Mouse (Mus musculus): ENCODE measurements around the gene Rabgef1.

The Rabgef1 gene

DNA sequence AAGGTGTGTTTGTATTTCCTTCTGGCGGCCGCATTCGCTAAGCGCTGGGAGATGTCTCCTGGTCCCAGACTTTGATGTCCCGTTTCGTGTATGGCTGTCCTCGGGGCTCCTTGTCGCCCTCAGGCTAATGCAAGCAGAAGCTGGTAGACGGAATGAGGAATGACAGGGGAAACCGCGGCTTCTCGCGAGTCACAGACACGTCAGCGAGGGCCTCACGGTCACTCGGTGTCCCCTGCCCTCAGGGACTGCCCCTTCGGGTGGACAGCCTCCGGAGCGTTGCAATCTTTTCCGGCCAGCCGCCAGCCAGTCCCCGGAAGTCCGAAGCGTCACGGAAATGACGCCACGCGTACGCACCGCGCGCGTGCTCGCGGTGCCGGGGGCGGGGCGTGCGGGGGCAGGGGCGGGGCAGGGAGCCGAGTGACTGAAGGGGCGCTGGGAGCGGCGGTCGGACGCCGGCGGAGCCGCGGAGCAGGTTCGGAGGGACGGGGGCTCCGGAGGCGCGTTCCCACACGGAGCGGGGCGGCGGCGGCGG is at the start of gene Rabgef1:
TSS of gene Rabgef1 (plus strand) at position 376 of the 532 bp plus-strand sequence.
- peak; percentile 80 for DNase-seq (ENCODE audit: low read depth, low spot score)

DNA sequence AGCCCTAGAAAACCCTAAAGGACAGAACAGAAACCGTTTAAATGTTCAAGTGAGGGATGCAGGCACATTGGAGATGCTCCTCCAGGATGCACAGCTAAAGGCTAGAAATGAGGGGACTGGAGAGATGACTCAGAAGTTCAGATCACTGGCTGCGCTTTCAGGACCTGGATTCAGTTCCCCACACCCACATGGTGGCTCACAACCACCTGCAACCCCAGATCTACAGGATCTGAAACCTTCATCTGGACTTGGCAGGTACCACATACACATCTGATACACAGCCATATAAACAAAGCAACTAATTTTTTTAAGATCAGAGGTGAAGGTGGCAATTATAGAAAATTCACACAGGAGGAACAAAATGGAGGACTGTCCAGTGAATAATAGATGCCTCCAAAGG is 49.2 kb upstream of the Rabgef1 start:
- DNase-seq (ENCODE audit: low read depth, low spot score), result no peak

DNA sequence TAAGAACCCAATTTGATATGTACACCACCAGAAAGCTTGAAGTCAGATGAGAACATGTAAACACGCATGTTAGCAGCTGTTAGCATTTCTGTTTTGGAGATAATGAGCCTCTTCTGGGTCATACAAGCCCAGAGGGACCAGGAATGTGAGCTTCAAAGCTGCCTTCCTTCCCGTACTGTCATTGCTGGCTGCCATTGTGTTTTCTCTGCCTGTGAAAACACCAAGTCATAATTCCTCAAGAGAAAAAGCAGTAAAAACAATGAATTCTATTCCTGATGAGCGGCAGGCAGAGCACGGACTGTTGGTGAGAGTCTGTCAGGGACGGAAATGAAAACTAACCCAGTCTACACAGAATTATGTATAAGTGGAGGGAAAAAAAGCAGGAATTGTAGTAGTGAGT is 47.3 kb upstream of the Rabgef1 start:
- DNase-seq (ENCODE audit: low read depth, low spot score), result no peak

- no peak for DNase-seq (ENCODE audit: low read depth, low spot score)
Observed at GRCm38 (mm10) chr5:130128686-130129523, 42.7 kb upstream of the Rabgef1 start.

GRCm38 (mm10) chr5:130129524-130129793 is 42.1 kb upstream of the Rabgef1 start:
- no peak for DNase-seq (ENCODE audit: low read depth, low spot score)

GRCm38 (mm10) chr5:130136597-130136996 is 35.0 kb upstream of the Rabgef1 start:
- DNase-seq (ENCODE audit: low read depth, low spot score), result no peak

DNA sequence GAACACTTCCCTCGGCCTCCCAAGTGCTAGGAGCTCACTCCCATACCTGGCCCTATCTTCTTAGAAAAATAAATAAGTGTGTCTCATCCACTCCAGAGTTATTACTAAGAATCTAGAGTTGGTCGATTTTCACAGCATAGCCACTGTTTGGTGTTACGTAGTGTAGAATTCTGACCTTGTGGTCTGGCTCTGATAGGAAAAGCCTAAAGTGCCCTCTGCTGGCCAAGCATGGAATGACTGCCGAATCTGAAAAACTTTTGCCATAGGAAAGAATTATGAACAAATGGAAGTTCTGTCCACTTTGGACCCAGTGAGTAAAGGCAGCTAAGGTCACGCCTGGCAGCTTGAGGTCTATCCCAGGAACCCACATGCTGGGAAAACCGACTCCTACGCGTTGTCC is 32.2 kb upstream of the Rabgef1 start:
- peak; percentile 52 for DNase-seq (ENCODE audit: low read depth, low spot score)

DNA sequence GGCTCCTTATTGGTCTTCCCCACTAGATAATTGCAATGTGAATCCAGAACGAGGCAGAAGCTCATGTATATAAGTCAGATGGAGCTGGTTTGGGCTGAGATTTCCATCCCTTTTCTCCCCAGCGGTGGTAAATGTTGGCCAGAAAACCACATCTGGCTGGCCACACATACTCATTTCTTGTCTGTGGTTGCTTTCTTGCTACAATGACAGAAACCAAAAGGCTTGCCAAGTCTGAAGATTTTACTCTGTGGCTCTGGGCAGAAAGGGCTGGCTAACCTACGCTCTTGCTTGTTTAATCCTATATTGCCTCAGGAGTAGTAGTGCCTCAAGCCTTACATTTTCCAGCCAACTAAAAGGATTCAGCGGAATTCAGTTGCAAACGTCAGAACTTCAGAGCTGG is 30.5 kb upstream of the Rabgef1 start:
- no peak for DNase-seq (ENCODE audit: low read depth, low spot score)

GRCm38 (mm10) chr5:130142041-130142440 is 29.6 kb upstream of the Rabgef1 start:
- DNase-seq (ENCODE audit: low read depth, low spot score), result no peak

- DNase-seq (ENCODE audit: low read depth, low spot score), result no peak
Observed at GRCm38 (mm10) chr5:130143101-130143500, 28.5 kb upstream of the Rabgef1 start.

- no peak for DNase-seq (ENCODE audit: low read depth, low spot score)
Observed at GRCm38 (mm10) chr5:130143977-130144333, 27.6 kb upstream of the Rabgef1 start.

DNA sequence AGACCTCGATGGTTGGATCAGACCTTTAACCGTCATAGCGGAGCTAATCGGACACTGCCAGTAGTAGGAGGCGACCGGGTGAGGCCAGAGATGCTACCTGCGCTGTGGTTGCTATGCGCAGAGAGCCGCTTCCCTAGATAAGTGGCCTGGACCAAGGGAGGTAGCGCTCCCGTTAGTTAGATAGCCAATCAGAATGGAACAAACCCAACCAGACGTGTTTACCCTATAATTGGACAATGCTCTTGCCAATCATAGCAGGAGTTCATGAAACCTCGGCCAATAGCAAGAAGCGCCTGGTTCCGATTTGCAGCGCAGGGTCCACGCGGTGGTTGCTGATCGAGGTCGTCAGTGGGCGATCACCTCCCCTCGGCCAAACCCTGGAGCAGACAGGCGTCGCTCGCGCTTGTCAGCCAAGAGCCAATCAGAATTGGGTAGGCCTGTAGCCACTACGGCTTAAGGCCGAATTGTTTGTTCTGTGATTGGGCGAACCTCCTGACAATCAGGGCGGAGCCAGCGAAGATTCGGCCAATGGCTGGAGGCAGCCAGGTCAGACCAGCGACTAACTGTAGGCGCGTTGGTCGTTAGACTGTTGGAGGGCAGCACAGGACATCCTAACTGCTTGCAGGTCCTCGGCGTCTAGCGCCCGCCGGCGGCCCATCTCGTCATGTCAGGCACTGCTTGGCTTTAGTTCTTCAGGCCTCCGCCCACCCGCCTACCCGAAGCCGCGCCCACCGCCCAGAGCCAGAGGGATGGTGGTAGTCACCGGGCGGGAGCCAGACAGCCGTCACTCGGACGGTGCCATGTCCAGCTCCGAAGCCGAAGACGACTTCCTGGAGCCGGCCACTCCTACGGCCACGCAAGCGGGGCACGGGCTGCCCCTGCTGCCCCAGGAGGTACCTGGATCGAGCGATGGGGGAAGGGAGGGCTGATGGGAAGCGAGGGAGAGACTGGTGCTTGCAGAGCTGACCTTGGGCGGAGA is 27.0 kb upstream of the Rabgef1 start, which contains the start of gene Kctd7:
TSS of gene Kctd7 (plus strand) at position 528 of the 979 bp plus-strand sequence.
- peak; percentile 96 for DNase-seq (ENCODE audit: low read depth, low spot score)

DNA sequence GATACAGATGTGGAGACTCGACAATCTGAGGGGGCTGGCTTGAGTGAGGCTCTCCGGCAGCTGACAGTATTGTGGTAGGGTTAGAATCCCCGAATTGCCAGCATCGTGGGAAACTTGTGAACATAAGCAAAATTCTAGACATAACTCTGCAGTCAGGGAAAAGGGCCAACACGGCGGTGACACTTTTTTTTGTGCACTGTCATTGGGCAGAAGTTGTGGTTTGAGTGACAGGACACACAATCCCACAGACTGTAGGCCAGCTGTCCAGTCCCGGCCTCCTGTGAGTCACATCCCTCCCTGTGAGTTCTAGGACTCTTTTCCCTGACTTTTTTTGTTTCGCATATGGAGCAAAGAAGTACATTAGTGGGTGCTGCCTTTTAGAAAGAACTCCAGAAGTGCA is 25.6 kb upstream of the Rabgef1 start:
- no peak for DNase-seq (ENCODE audit: low read depth, low spot score)

DNA sequence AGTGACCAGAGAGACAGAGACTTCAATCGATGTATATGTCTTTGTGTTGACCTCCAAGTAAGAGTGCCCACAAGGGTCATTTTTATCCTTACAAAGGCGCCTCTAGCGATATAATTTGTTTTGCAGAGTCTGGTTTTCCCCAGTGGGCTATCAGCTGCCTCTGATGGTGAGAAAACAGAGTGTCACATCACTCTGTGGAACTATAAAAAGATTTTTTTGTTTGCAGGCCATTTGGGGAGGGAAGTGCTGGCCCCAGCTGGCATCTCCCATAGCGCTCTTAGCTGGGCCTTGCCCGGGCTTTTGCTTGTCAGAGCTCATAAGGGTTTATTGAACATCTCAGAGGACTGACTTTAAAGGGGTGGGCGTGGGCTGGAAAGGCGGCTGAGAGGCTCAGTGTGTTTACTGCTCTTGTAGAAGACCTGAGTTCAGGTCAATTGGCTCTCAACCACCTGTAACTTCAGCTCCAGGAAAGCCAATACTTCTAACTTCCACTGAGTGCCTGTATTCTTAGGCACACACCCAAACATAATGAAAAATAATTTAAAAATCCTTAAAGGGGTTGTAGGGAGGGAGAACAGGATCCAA is 21.8 kb upstream of the Rabgef1 start:
- DNase-seq (ENCODE audit: low read depth, low spot score), result no peak

GRCm38 (mm10) chr5:130154286-130154685 is 17.3 kb upstream of the Rabgef1 start:
- no peak for DNase-seq (ENCODE audit: low read depth, low spot score)

DNA sequence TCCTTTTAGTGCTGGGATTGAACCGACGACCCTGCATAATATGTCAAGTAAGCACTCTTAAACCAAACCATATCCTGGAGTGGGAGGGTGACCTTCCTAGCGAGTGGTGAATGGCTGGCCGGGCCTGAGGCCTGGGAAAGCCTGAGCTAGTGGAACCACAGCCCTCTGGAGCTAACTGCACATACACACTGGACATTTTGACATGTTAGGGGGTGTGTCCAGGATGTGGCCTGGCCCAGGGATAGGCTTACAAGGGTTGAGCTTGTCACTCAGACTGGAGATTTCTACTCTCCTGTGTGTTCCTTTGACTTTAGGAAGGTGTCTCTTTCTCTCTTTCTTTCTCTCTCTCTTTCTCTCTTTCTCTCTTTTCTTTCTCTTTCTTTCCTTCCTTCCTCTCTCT is 13.1 kb upstream of the Rabgef1 start:
- no peak for DNase-seq (ENCODE audit: low read depth, low spot score)

DNA sequence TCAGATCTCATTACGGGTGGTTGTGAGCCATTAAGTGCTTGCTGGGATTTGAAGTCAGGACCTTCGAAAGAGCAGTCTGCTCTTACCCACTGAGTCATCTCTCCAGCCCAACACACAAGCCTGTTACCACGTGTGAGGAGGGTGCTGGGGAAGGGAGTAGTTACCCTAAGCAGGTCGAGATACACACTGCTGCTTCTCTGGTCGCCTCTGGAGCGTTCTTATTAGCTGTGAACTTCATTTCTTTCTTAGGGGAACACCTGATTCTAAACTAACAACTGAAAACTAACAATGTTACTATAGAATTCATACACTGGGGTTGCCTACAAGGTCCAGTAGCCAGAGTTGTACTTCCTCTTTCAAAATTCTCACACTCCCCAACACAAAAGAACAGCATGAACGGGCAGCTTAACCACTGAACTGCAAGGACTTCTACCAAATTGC is 11.8 kb upstream of the Rabgef1 start:
- no peak for DNase-seq (ENCODE audit: low read depth, low spot score)

DNA sequence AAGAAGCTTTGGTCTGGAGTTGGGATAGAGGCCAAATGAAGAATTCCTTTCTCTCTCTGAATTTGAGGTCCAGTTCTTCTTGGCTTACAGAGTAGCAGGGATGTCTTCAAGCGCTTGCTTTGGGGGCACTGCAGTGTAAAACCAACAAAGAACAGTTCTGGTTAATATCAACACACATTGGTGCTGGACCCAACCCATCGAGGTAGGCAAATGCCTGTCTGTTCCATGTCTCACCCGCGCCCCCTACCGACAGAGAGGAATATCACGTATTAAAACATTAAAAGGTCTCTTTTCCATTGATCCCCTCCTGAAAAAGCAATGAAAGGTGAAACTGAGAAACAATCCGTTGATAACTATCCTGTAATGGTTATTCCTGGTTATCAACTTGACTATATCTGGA is 7.9 kb upstream of the Rabgef1 start:
- no peak for DNase-seq (ENCODE audit: low read depth, low spot score)

- DNase-seq (ENCODE audit: low read depth, low spot score), result no peak
Observed at GRCm38 (mm10) chr5:130165213-130165612, 6.4 kb upstream of the Rabgef1 start.

GRCm38 (mm10) chr5:130169109-130169508 is 2.5 kb upstream of the Rabgef1 start:
- DNase-seq (ENCODE audit: low read depth, low spot score), result no peak

DNA sequence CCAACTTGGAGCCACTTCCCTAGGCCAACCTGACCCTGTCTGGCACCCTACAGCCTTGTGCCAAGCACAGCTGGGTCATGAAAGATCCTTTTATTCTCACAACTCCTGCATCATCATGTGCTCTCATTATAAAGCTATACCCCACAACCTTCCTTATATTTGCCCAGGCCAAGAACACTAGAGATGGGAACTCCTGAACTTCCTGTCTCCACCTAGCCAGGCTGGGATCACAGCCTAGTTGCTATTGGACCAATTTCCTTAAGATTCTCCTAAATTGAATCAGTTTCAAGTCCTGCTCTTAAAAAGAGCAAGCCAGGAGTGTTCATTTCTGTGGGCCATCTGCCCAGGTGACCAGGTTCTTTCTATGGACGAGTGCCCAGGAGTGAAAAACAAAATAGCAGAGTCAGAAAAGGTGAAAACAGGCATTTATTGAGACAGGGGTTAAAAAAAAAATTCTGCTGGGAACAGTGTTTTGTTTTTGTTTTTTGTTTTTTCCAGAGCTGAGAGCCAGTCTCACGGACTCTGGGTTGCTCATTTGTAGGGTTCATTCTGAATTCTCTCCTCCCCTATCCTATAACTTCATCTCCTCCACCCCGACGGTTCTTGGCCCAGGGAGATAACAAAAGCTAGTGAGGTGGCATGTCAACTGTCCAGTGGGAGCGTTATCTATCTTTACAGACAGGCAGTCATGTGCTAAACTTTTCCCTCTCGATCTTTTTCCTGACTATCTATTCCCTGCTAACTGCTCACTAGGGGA is 754 bp upstream of the Rabgef1 start:
- no peak for DNase-seq (ENCODE audit: low read depth, low spot score)

Data from retina, adult 2 months (tissue).